Mouse (Mus musculus): ENCODE measurements at regions not wholly inside any gene's neighbourhood (a gene's known extent, or its start where the extent isn't known, plus 50 kb on each side); places are given as distances from the start of the nearest gene placed in this dataset.
A peak's percentile ranks its signal among the peaks of the same experiment; 100 is the strongest.

DNA sequence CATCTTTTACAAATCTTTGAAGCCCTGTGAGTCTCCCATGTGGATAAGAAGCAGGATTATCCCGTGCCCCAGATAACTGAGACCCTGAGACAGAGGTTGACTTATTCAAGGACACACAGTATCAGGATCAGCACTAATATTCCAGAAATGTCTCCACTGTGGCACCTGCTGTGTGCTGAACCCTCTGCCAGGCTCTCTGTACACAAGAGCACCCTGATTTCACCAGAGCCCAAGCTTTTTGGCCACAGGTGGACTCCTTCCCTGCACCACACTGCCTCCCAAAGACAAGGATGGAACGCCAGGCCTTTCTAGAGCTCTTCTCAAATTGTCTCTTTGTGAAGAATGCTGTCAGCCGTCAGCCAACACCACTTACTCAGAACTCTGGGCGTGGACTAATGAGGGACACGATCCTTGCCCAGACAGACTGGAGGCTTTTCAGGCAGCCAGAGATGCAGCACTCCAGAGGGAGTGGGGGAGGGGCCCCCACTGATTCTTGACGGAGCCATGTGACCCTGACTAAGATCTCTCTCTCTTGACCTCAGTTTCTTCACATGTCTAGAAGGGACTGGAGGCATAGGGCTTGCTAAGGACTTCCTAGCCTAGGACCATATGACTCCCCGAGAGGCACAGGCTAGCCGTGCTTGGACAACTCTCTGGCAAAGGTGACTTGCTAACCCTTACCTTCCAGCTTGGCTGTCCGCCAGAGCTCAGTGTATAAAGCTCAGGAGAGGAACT lies 90.3 kb downstream of the Ephb3 start:
- H3K9me3 ChIP-seq (replicated peaks; ENCODE audit: control insufficient read depth, low read length), result no peaks in the 10 kb centered on the region
- H3K9ac ChIP-seq (ENCODE audit: low read length), result no peak overlapping the region
- 0 out of 2 replicates have a peak overlapping the region, but pooled peaks have one; percentile 3 for H3K4me2 ChIP-seq (ENCODE audit: low read depth, low read length)
- ATAC-seq (ENCODE audit: insufficient read depth, low FRiP score), result peak; percentile 73
- H3K36me3 ChIP-seq (ENCODE audit: control insufficient read depth, insufficient read depth, low read length), result no peaks in the 10 kb centered on the region
- no peaks in the 10 kb centered on the region for H3K27me3 ChIP-seq (ENCODE audit: control insufficient read depth, insufficient read depth, low read length)
- H3K27ac ChIP-seq (ENCODE audit: low read length), result peak overlapping the region; percentile 63; the same call in 1 of the 2 replicates
- peaks cover 24% of the 10 kb centered on the region for H3K4me1 ChIP-seq (ENCODE audit: control insufficient read depth, insufficient read depth, low read length)
- H3K4me3 ChIP-seq (replicated peaks; ENCODE audit: low read length), result no peak overlapping the region
- 17% methylated on average over 9 of the region's 9 CpGs for WGBS

DNA sequence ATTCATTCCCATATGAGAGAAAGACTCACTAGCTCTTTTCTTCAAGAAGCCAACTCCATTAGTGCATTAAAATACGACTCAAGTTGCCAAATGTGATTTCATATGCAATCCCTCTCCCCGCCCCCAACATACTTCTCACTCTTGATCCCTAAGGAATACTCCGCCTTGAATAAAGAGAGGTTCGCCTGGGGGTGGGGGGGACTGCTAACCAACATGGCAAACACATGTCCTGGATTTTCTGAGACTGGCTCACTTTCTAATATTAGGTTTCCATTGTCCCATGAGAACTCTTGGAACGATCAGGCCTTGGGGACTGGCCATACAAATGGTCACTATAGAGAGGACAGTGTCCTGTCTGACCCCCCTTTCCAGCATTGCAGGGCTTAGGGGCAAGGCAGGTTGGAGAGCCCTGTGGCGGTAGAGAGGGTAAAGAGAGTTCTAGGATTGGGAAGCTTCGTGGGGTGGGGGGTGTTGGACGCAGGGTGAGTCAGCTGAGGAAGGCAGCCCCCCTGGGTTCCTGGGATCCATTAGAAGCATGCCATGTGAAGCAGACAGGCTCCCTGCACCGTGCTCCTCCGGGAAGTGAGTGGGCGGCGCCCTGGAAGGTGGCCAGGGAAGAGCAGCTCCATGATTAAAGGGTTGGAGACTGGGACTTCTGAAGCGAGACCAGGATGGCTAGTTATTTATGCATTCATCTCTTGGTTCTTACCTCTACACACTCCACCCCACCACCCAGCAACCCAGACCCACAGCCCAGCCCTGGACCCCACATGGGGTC lies 91.6 kb downstream of the Ephb3 start:
- ATAC-seq (ENCODE audit: insufficient read depth, low FRiP score), result peak; percentile 21; the same call in 1 of the 2 replicates
- Histone ChIP-seq H3K9me3 (replicated peaks; ENCODE audit: control insufficient read depth, low read length) (no peaks in the 10 kb centered on the region), H3K4me3 (replicated peaks; ENCODE audit: low read length) (no peak overlapping the region), H3K27ac (ENCODE audit: low read length) (peak overlapping the region; percentile 58), H3K4me2 (ENCODE audit: low read depth, low read length) (no peak overlapping the region), H3K36me3 (ENCODE audit: control insufficient read depth, insufficient read depth, low read length) (no peaks in the 10 kb centered on the region), H3K27me3 (ENCODE audit: control insufficient read depth, insufficient read depth, low read length) (no peaks in the 10 kb centered on the region), H3K9ac (ENCODE audit: low read length) (no peak overlapping the region), H3K4me1 (ENCODE audit: control insufficient read depth, insufficient read depth, low read length) (peaks cover 24% of the 10 kb centered on the region)
- 66% methylated on average over 13 of the region's 13 CpGs for WGBS

DNA sequence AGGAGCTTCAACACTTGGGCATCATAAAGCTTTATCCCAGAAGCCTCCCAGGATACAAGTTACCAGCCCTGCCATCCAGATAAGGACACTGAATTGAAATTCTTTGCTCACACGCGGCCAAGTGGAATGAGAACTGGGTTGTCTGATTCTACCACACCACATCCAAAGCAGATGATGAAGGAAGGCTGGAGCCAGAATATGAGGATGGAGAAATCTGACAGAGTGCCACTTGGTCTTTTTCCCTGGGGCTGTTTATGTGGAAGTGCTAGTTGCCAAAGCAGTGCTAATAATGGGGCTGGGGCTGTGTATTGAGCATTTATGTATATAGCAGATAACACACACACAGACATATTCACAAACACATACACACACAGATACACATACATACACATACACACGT lies 92.2 kb downstream of the Ephb3 start:
- H3K36me3 ChIP-seq (ENCODE audit: control insufficient read depth, insufficient read depth, low read length), result no peaks in the 10 kb centered on the region
- no peak overlapping the region for H3K9ac ChIP-seq (ENCODE audit: low read length)
- no peak overlapping the region for H3K4me3 ChIP-seq (replicated peaks; ENCODE audit: low read length)
- H3K27ac ChIP-seq (ENCODE audit: low read length), result peak overlapping the region; percentile 58
- H3K27me3 ChIP-seq (ENCODE audit: control insufficient read depth, insufficient read depth, low read length), result no peaks in the 10 kb centered on the region
- no peak for ATAC-seq (ENCODE audit: insufficient read depth, low FRiP score)
- 71% methylated on average over 3 of the region's 3 CpGs for WGBS
- no peak overlapping the region for H3K4me2 ChIP-seq (ENCODE audit: low read depth, low read length)
- H3K4me1 ChIP-seq (ENCODE audit: control insufficient read depth, insufficient read depth, low read length), result peaks cover 24% of the 10 kb centered on the region
- H3K9me3 ChIP-seq (replicated peaks; ENCODE audit: control insufficient read depth, low read length), result no peaks in the 10 kb centered on the region

DNA sequence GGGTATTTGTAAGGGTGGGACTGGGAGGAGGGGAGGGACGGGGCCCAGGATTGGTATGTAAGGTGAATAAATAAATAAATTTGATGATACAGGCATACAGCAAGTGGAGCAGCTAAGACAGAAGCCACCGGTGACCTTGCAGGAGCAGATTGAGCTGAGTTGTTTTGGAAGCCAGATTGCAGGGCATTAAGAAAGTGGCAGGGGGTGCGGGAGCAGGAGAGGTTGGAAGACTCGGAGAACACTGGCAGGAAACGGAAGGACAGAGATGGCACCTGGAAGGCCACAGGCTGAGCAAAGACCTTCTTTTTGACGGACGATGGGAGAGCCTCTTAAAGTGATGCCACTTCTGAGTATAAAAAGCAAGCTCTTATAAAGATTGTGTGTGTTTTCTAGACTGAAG lies 94.3 kb downstream of the Ephb3 start:
- Histone ChIP-seq H3K36me3 (ENCODE audit: control insufficient read depth, insufficient read depth, low read length) (no peaks in the 10 kb centered on the region), H3K9me3 (replicated peaks; ENCODE audit: control insufficient read depth, low read length) (peaks cover 5% of the 10 kb centered on the region; the same call in 1 of the 2 replicates), H3K9ac (ENCODE audit: low read length) (no peak overlapping the region), H3K4me3 (replicated peaks; ENCODE audit: low read length) (no peak overlapping the region), H3K27me3 (ENCODE audit: control insufficient read depth, insufficient read depth, low read length) (no peaks in the 10 kb centered on the region), H3K27ac (ENCODE audit: low read length) (no peak overlapping the region), H3K4me1 (ENCODE audit: control insufficient read depth, insufficient read depth, low read length) (peaks cover 24% of the 10 kb centered on the region), H3K4me2 (ENCODE audit: low read depth, low read length) (no peak overlapping the region)
- WGBS, result 74% methylated on average over 7 of the region's 7 CpGs
- ATAC-seq (ENCODE audit: insufficient read depth, low FRiP score), result no peak

DNA sequence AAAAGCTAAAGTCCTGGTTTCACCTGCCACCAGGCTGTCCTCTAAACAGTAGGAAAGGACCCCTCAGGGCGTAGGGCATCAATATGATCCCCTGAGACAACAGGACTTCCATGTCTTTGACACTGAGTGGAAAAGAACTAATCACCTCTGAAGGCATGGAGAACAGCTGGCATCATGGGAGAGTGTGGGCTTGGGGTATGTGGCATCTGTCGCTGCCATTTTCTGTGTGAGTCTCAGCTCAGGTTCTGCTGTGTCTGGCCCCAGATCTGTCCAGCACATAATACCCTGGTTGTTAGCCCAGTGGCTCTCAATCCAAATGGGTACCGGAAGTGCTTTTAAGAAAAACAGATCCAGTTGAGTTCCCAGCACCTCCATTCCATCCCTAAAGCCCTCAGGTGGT lies 101.3 kb downstream of the Ephb3 start:
- H3K4me1 ChIP-seq (ENCODE audit: control insufficient read depth, insufficient read depth, low read length), result peaks cover 8% of the 10 kb centered on the region; the same call in 1 of the 2 replicates
- H3K36me3 ChIP-seq (ENCODE audit: control insufficient read depth, insufficient read depth, low read length), result no peaks in the 10 kb centered on the region
- H3K27ac ChIP-seq (ENCODE audit: low read length), result no peak overlapping the region
- H3K9ac ChIP-seq (ENCODE audit: low read length), result no peak overlapping the region
- no peak overlapping the region for H3K4me2 ChIP-seq (ENCODE audit: low read depth, low read length)
- WGBS, result 85% methylated on average over 3 of the region's 3 CpGs
- peaks cover 5% of the 10 kb centered on the region; the same call in 1 of the 2 replicates for H3K9me3 ChIP-seq (replicated peaks; ENCODE audit: control insufficient read depth, low read length)
- ATAC-seq (ENCODE audit: insufficient read depth, low FRiP score), result no peak
- H3K27me3 ChIP-seq (ENCODE audit: control insufficient read depth, insufficient read depth, low read length), result no peaks in the 10 kb centered on the region
- H3K4me3 ChIP-seq (replicated peaks; ENCODE audit: low read length), result no peak overlapping the region

DNA sequence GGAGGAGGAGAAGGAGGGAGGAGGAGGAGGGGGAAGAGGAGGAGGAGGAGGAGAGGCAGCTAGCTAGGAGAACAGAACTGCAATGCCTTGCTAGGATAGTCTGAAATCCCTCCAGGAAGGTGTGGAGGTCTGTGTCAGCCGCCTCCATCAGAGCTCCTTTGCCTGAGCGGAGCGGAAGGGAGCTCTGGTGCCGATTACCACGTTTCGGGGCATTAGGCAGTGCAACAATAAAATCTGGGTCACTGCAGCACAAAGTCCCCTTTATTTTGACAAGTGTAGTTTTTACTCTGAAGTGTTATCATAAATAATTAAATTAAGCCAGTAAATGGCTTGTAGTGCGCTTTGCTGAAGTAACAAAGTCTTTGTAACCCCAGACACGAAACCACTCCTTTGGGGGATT lies 104.0 kb downstream of the Ephb3 start:
- Histone ChIP-seq H3K36me3 (ENCODE audit: control insufficient read depth, insufficient read depth, low read length) (no peaks in the 10 kb centered on the region), H3K4me3 (replicated peaks; ENCODE audit: low read length) (no peak overlapping the region), H3K9me3 (replicated peaks; ENCODE audit: control insufficient read depth, low read length) (no peaks in the 10 kb centered on the region; the same call in 1 of the 2 replicates), H3K27ac (ENCODE audit: low read length) (no peak overlapping the region), H3K4me1 (ENCODE audit: control insufficient read depth, insufficient read depth, low read length) (peaks cover 21% of the 10 kb centered on the region), H3K9ac (ENCODE audit: low read length) (no peak overlapping the region), H3K4me2 (ENCODE audit: low read depth, low read length) (no peak overlapping the region), H3K27me3 (ENCODE audit: control insufficient read depth, insufficient read depth, low read length) (no peaks in the 10 kb centered on the region)
- no peak for ATAC-seq (ENCODE audit: insufficient read depth, low FRiP score)
- 75% methylated on average over 8 of the region's 8 CpGs for WGBS

DNA sequence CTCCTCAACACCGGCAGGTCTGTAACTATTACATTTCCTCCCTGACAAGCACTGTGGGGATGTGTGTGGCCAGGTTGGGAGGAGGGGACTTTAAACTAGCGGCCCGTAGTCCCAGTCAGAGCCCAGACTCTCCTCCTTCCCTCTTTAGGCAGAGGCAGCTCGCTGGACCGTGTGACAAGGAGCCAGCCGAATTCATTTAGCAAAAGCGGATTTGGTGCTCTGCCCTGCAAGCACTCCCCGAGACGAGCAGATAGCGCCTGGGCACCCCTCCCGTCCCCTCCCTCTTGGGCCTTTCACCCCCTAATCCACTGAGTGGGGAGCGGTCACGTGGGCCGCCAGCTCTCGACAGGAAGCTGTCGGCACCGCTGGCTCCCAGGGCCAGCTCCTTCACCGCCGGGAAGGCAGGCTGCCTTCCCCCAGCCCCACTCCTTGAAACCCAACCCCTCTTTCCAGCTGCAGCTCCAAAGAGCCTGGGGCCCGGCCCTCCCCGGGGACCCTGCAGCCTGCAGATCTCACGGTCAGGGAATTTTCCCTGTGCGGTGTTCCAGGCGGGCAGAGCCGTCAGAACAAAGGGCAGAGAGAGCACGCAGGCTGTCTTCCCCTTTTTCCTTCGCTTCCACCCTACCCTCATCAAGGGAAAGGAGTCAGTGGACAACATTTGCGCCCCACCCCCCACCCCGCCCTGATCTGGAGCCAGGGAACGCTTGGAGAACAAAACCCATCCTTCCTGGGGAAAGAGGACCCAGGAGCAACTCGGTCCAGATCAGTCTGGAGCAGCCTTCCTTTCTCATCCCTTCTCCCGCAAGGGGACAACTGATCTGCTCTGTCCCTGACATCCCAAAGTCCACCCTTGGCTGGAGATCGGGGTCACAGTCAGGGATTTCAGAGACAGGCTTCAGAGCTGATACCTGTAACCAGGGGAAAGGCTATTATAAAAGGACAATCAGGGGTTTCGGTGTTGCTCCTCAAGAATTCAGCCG lies 106.4 kb downstream of the Ephb3 start:
- Histone ChIP-seq H3K36me3 (ENCODE audit: control insufficient read depth, insufficient read depth, low read length) (no peaks in the 10 kb centered on the region), H3K4me1 (ENCODE audit: control insufficient read depth, insufficient read depth, low read length) (peaks cover 27% of the 10 kb centered on the region)
- 4% methylated on average over 35 of the region's 35 CpGs for WGBS

DNA sequence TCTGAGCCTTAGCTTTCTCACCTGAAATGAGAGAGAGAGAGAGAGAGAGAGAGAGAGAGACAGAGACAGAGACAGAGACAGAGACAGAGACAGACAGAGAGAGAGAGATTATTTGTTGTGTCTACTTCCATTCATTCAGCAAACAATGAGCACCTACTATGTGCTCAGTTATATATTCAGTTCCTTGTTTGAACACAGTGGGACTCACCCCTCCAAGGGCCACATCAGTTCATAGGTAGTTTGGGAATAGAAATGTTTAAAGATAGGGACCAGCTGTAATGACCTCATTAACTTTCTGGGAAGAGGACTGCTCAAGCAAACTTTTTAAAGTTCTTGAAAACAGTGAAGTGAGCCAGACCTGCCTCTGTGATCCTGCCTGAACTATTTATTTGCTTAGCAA lies 107.2 kb downstream of the Ephb3 start:
- H3K9ac ChIP-seq (ENCODE audit: low read length), result peak overlapping the region; percentile 74; the same call in 1 of the 2 replicates
- H3K36me3 ChIP-seq (ENCODE audit: control insufficient read depth, insufficient read depth, low read length), result no peaks in the 10 kb centered on the region
- H3K4me2 ChIP-seq (ENCODE audit: low read depth, low read length), result no peak overlapping the region
- no peak overlapping the region for H3K4me3 ChIP-seq (replicated peaks; ENCODE audit: low read length)
- H3K4me1 ChIP-seq (ENCODE audit: control insufficient read depth, insufficient read depth, low read length), result peaks cover 29% of the 10 kb centered on the region
- no peaks in the 10 kb centered on the region for H3K9me3 ChIP-seq (replicated peaks; ENCODE audit: control insufficient read depth, low read length)
- peak overlapping the region; percentile 86 for H3K27ac ChIP-seq (ENCODE audit: low read length)
- no peak for ATAC-seq (ENCODE audit: insufficient read depth, low FRiP score)
- H3K27me3 ChIP-seq (ENCODE audit: control insufficient read depth, insufficient read depth, low read length), result no peaks in the 10 kb centered on the region

More for the DNA sequence above, 106.4 kb downstream of the Ephb3 start:
- ATAC-seq (ENCODE audit: insufficient read depth, low FRiP score), result peak; percentile 92
- Histone ChIP-seq H3K4me3 (replicated peaks; ENCODE audit: low read length) (peak overlapping the region; percentile 46), H3K9ac (ENCODE audit: low read length) (peak overlapping the region; percentile 74), H3K27ac (ENCODE audit: low read length) (peak overlapping the region; percentile 86), H3K4me2 (ENCODE audit: low read depth, low read length) (peak overlapping the region; percentile 68), H3K27me3 (ENCODE audit: control insufficient read depth, insufficient read depth, low read length) (no peaks in the 10 kb centered on the region), H3K9me3 (replicated peaks; ENCODE audit: control insufficient read depth, low read length) (no peaks in the 10 kb centered on the region)

Measured in stomach, embryonic 16.5 days (tissue).